Mouse (Mus musculus) spleen, embryonic (tissue): ENCODE data around the gene Phtf1.

Experiments used
- CTCF ChIA-PET: fragments of 350-600 bp; sonication (Branson Sonifier 250); formaldehyde crosslinking; loops from one replicate; lab custom pipeline; 2022; lab: Charles Lee

Gene Phtf1

DNA sequence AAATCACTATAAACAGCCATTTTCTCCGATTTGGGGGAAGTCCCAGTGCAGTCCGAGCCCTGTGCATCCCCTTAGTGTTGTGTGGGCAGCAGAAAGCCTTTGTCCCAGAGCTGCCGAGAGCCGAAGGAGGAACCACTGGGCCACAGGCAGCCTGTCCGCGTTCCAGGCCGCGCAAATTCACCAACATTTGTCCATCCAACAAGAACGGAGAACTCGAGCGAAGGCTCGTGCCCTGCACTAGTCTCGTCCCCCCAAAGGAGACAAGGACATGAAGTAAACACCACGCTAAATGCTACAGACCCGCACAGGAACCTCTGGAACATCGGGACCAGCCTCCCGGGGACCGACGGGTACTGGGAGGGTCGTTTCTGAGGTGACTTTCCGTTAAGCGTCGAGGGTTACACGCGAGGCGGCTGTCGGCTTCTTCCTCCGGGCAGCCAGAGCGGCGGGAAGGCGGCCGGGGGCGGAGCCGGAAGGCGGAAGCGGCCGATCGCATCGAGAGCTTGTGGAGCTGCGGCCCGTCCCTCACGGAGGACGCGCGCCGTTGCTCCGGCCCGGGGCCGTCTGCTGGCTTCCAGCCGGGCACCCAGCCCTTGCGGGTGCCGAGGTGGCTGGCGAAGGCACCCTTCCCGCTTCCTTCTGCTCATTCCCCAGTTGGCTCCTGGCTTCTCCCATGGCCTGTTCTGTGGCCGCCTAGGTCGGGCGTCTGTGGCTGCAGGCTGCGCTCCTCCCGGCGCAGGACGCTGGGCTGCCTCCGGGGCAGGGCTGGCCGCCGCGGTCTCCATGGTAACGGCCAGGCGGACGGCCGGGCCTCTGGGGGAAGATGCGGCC, at the start of gene Phtf1:
Gene Phtf1 (plus strand): TSS at position 250 of the 831 bp plus-strand sequence.
- CTCF ChIA-PET, result no interaction called here

- CTCF ChIA-PET, result interaction anchor here (0.7 kb wide), 1 partner anchor 1942 kb away, joined by 16 read pairs; no protein-coding TSS in a partner anchor
Measured at GRCm38 (mm10) chr3:103920094-103920493, 47.8 kb upstream of the Phtf1 start.

DNA sequence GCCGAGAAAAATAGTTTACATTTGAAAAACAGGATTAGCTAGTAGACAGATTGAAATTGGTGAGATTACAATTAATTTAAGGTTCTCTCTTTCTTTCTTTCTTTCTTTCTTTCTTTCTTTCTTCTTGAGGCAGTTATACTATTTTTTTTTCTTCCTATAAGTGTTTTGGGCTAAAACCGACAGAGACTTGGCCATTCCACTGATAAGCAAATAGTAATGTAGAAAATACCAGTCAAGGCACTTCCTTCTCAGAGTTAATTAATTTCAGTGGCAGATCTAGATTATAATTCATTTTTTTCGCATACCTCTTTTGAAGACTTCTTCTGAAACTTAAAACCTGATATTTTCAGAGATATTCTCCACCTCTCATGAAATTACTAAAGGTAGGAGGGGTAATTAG, 42.6 kb upstream of the Phtf1 start:
- CTCF ChIA-PET, result no interaction called here

DNA sequence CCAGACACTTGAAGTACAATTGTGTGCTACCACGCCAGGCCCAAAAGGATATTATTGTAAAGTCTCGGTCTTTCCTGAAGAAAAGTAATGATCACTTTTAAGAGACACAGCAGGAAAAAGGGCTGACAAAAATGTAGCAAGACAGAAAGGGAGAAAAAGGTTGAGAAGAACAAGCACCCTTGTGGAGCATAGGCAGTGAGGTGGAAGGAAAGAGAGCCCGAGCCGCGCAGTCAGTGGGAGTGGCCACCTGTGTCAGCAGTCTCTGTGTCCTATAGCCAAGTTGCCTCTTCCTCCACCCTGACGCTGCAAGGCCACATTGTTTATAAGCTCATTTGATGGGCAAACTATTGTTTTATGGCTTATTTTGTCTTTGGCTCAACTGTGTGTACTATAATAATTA, 40.4 kb upstream of the Phtf1 start:
- CTCF ChIA-PET, result no interaction called here

GRCm38 (mm10) chr3:103944794-103945562, 22.9 kb upstream of the Phtf1 start:
- CTCF ChIA-PET, result interaction anchor here (0.8 kb wide), 1 partner anchor 902 kb away, joined by 3 read pairs; no protein-coding TSS in a partner anchor

DNA sequence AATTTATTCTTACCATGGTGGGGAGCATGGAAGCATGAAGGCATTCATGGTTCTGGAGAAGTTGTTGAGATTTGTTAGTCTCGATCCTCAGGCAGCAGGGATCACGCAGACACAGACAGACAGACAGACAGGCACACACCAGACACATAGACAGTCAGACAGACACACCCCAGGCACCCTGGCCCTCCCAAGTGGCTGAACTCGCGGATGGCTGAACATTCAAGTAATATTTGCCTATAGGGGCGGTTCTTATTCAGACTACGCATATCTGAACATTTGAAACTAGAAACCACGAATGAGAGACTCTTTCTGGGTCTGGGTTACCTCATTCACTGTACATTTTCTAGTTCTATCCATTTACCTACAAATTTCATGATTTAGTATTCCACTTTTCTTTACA, 19.2 kb upstream of the Phtf1 start:
- CTCF ChIA-PET, result no interaction called here

DNA sequence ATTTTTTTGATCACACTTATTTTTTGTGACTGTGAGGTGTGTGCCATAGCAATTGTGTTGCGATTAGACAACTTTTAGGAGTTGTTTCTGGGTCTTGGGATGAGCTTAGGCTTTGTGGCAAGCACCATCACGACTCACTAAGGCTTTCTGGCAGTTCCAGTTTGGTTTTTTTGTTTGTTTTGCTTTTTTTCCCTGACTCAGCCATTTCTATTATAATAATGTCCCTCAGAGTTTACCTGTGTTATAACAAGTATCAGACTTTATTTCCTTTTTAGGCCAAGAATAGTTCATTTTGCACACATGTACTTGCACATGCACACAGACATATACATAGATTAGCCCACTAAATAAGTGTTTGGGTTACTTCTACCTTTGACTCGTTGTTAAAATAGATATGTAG, 7.3 kb upstream of the Phtf1 start:
- CTCF ChIA-PET, result no interaction called here

DNA sequence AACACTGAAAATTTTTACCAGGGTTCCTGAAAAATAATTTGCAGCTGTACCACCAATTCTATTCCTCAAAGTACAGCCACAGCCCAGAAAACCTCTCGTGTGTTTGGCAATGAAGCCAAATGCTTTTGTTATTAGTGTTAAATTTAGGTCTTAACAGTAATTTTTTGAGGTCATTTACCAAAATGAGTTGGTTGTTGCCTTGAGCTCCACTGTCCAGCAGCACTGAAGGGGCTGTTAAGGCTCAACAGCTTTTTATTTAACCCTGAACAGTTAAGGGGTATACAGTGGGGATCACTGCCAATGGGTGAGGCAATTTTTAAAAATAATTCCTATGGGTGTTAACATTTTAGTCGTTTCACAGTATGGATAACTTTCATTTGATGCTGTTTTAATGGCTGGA, 679 bp upstream of the Phtf1 start:
- CTCF ChIA-PET, result no interaction called here

- CTCF ChIA-PET, result no interaction called here
Measured at GRCm38 (mm10) chr3:103968701-103969100, 791 bp downstream of the Phtf1 start.

DNA sequence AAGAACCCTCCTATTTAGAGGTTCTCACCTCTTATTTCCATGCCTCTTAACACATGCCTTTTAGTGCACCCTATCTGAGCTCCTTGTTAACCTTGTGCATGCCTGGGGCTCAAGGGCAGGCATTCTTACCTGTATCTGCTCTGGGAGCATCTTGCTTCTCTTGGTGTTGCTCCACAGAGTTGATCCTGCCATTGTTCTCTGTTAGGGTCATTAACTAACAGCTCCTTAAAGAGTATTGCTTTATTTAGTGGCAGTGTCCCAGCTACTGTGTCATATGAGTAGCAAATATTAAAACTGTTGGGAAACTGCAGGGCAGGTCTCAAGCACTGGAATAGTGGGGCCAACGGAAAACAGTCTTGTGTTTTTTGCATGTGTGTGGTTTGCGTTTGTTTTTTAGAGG, 3.2 kb downstream of the Phtf1 start:
- CTCF ChIA-PET, result no interaction called here

DNA sequence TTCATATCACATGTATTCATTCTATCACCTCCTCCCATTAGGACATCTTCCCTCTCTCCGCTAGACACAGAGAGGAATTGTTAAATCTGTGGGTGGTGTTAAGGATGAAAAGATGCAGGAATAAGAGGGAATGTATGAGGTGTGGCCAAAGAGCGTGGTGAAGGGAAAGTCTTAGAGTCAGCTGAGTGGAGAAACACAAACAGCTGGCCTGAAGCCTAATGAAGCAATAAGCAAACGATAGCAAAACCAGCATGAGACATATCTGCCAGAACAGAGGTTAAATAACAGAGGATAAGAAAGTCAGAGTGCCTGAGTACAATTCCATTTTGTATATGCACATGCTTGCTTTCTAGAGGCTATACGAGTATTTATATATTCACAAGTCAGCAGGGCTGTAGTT, 16.6 kb downstream of the Phtf1 start:
- CTCF ChIA-PET, result no interaction called here

- CTCF ChIA-PET, result no interaction called here
Measured at GRCm38 (mm10) chr3:103985194-103985593, 17.3 kb downstream of the Phtf1 start.

GRCm38 (mm10) chr3:103987831-103988432, 20.0 kb downstream of the Phtf1 start:
- CTCF ChIA-PET, result interaction anchor here (0.6 kb wide), 1 partner anchor 100 kb away, joined by 4 read pairs; no protein-coding TSS in a partner anchor

GRCm38 (mm10) chr3:103989352-103989751, 21.4 kb downstream of the Phtf1 start:
- CTCF ChIA-PET, result no interaction called here

- CTCF ChIA-PET, result no interaction called here
Measured at GRCm38 (mm10) chr3:103991271-103991670, 23.4 kb downstream of the Phtf1 start.

DNA sequence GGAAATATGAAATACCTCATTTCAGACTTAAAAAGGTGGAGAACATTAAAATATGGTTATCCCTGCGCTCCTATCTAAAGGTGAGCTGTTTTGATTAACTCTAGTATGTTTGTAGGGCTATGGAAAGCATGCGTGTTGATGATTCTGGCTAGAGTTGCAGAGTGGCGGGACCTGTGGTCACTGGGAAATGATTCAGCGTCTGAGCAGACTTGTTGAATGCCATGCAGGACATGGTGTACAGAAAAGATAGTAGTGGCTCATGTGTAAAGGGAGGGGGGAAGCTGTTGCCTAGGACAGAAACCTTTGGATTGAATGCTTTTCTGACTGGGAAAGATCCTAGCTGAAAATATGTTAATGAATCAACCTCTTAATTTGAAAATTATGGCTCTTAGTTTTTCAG, 30.8 kb downstream of the Phtf1 start:
- CTCF ChIA-PET, result no interaction called here

GRCm38 (mm10) chr3:104006896-104007466, 39.1 kb downstream of the Phtf1 start:
- CTCF ChIA-PET, result no interaction called here

DNA sequence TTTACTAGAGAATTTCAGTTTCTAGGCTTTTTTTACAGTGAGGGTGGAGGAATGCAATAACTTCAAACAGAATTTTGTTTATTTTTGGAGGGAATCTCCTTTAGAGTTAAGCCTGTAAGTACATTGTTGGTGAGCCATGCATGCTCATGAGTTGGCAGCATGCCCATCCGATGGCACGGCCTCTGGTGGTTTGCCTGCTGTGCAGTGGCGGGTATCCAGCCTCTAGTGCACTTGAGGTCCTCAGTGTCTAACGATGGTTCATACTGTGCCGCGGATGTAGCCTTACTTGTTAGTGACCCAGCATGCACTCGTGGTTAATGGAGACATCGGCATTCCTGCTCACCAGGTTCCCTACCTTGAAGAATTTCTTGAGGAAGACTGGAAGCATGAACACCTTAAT, 39.6 kb downstream of the Phtf1 start:
- CTCF ChIA-PET, result no interaction called here

DNA sequence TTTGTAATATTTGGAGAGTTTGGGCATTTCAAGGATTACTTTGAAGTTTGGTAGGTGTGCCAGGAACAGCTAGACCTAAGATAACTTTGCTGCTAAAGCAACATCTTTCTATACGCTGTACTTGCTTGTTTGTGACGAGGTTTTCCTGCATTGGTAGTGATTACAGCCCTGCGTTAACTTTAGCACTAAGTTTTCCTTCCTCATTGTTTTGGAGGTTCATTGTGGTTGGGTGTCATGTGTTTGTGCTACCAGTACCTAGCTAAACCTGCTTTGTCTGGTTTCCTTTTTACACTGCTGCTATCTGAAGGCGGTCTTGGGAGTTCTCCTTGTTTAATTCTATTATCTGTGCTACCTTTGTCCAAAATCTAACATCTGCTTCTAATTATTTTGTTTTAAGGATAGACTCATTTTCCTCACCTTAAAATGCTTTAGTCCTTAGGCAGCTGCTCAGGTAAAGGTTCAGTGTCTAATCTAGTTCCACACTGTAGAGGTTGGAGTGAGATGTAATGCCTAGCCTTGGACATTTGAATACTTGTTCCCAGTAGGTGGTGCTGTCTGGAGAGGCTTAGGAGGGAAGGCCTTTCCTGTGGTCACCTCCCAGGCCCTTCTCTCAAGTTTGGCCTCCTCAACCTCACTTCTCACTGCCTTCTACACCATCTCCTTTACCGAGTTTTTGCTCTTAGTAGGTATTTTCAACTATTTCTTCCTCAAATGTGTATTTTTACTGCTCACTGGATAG, 42.2 kb downstream of the Phtf1 start:
- CTCF ChIA-PET, result no interaction called here

DNA sequence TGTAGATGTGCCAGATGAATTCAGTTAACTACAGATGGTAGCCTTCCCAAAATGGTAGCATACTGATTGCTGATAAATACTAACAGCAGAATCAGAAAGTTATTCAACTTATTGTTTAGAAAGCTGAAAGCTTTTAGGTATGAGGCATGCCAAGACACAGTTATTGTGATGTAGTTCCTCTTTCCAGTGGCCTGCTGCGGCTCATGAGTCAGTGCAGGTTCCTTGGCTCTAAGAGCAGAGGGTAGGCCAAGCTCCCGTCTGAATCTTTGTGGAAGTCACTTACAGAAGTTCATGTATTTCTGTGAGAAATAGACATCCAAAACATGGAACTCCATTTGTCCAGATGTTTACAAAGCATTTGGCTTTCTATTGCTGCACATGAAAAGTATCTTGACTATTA, 44.1 kb downstream of the Phtf1 start:
- CTCF ChIA-PET, result no interaction called here

GRCm38 (mm10) chr3:104017931-104018330, 50.0 kb downstream of the Phtf1 start:
- CTCF ChIA-PET, result interaction anchor here (1.0 kb wide), 1 partner anchor 130 kb away, joined by 4 read pairs; no protein-coding TSS in a partner anchor
